Mouse (Mus musculus) megakaryocyte, embryonic 14.5 days (primary cell): ENCODE measurements around the gene Mnd1.

Experiments used
- FLI1 ChIP-seq: IDR thresholded peaks from 2 replicates; pipeline ENCODE4 v1.6.1; 2012; ENCODE audit warnings: low read length, inconsistent platforms, mixed read lengths
- GATA1 ChIP-seq: IDR thresholded peaks from 3 replicates; pipeline ENCODE4 v1.6.1; 2012; ENCODE audit warnings: mixed read lengths, low read length, inconsistent platforms, borderline replicate concordance

GRCm38 (mm10) chr3:84038981-84039645, 116.5 kb downstream of the Mnd1 start:
- no peak for TF ChIP-seq GATA1
- TF ChIP-seq FLI1, result no peak
